Mouse (Mus musculus): ENCODE results near the gene Sh3bgr. TPM values are rescaled to one million over a fixed set of nuclear protein-coding genes. Genes with fewer than 3 reads are reported as not detected.

The Sh3bgr gene
- total RNA-seq, 2 experiments from 2014 or later, result 908 to 1,105 TPM

DNA sequence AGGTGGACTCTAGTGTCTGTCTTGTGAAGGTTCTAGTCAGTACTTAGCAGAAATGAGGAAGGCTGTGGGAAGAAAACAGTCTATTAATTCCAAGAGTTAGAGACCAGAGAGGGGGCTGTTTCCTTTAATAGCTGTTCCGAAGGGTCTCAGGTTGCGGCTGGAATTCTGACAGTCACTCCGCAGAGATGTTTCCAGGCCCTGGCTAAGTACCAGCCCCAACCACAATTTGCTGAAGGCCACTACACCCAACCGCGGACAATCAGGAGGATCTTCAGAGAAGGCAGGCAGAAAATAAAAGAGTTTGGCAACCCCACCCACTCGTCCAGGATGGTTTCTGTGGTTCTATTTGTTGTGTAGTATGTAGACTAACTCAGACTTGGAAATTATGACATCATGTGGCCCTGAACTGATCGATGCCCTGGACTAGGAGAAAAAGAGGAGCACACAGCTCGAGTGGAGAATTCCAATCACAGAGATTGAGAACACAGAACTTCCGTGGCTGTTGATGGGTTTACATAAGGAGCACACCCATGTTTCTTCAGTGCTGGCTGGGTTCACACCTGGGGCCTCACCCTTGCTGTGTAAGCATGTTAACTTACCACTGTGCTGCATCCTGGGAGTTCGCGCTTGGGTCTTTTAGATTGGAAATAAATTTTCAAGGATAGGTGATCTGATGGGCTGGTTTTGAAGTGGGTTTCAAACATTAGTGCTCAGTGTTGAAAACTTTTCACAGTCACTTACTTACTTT lies 1.4 kb downstream of the Sh3bgr start:
- DNase-seq (ENCODE audit: low spot score), result peak; percentile 75

DNA sequence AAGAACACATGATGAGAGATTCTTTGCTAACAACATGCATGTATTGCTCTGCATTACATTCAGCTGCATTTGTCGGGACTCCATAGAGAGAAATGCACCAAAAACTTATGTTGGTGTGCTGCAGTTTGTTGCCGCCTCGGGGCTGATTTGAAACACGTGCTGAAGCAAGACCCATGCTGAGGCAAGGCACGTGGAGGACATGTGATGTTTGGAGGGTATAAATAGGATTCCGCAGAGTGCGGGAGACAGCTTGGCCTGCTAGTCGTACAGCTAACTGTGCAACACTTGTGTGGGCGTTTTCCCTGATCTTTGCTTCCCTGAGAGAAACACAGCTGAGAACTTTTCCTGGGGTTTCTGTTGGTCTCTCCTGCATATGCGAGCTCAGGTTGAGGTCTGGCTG lies 9.5 kb downstream of the Sh3bgr start:
- peak; percentile 59 for DNase-seq (ENCODE audit: low spot score)

DNA sequence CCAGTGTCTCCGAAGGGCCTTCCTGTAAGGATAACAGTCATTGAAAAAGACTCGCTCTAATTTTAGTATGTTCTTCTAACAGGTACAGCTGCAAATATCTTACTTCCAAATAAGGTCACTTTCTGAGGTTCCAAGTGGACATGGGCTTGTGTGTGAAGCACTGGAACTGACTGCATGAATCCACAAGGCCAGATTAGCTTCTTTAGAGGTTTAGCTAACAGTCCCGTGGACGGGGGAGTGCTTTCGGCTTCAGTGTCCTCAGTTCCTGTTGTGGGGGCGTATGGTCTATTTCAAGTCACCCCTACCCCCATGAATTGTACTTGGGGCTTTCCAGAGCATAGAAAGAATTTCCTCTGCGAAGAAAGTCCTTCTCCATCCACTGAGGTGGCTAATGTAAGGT lies 10.6 kb downstream of the Sh3bgr start:
- DNase-seq (ENCODE audit: low spot score), result no peak

DNA sequence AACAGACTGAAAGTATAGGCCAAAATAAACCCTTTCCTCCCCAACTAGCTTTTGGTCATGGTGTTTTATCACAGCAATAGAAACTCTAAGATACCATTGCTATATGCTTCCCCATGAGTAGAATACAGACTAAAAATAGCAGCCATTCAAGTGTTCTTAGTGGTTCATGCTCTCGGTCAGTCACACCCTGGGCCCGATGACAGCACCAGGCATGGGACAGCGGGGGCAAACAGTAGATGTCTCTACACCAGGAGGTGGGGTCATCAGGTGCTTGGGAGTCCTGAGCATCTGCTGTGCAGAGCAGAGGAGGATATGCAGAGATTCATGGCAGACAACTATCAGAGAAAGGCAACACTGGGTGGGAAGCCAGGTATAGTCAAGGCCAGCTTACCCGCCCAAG lies 12.8 kb downstream of the Sh3bgr start:
- DNase-seq (ENCODE audit: low spot score), result no peak

DNA sequence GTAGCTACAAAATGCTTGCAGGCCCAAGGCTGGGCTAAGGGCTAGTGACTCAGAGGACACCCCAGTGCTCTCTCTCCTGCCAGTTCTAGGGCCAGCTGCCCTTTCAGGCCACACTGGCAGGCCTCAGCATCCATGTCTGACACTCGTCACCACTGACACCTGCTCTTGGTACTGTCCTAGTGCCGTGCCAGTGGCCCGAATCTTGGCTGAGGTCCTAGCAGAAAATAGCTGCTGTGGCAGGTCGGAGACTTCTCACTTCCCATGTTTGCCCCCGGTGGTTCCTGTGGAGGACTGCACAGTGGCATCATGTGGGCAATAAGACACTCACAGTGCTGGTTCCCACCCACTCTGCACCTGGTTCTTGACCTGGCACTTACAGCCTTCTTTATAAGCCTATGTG lies 21.2 kb downstream of the Sh3bgr start:
- peak; percentile 91 for DNase-seq (ENCODE audit: low spot score)

DNA sequence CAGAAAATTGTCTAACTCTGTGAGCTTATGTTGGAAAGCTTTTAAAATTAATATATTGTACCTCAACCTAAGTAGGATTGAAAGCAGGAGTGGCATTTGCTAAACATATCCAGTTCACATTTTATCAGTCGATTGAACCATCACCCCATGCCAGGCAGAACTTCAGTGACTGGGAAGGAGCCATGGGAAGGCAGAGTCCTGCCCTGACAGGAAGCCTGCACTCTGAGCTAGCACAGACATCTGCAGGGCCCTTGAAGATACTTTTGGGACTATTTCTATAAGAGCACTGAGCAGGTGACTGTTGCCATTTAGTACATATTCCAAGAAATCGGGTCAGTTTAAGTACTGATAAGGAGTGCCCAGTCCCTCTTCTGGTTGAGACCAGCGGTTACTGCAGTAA lies 21.7 kb downstream of the Sh3bgr start:
- no peak for DNase-seq (ENCODE audit: low spot score)

DNA sequence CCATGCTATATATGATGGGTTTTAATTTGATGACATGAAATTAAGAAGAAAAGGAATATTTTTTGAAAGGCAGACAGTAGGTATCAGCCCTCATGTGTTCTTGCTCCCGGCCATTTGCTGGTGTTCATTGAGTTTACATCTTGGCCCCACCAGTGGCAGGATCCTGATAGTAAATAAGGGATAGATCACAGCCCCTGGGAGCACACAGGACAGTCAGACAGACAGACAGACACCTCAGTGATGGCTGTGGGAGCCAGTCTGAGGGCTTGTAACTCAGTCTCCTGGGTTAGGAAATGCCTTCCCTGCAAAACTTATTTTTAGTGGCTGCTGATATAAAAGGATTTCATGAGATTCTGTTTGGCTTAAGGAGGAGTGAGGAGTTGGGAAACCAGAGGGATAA lies 22.2 kb downstream of the Sh3bgr start:
- no peak for DNase-seq (ENCODE audit: low spot score)

DNA sequence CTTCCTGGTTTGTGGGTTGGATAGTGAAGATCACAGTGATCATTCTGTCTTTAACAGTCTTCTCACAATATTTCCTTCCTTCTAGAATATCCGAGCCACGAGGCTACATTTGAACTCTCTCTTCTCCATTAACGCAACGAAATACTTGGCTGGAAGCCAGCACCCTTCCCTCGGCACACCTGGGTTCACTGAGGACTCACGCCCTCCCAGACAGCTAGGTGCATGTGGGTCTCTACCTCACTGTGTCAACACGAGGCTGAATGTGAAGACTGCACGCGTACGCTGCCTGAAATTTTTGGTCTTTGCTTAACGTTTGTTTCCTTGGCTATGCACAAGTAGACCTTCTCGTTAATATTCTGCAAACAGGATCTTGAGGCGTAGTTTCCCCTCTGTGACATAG lies 28.2 kb downstream of the Sh3bgr start:
- DNase-seq (ENCODE audit: low spot score), result no peak

DNA sequence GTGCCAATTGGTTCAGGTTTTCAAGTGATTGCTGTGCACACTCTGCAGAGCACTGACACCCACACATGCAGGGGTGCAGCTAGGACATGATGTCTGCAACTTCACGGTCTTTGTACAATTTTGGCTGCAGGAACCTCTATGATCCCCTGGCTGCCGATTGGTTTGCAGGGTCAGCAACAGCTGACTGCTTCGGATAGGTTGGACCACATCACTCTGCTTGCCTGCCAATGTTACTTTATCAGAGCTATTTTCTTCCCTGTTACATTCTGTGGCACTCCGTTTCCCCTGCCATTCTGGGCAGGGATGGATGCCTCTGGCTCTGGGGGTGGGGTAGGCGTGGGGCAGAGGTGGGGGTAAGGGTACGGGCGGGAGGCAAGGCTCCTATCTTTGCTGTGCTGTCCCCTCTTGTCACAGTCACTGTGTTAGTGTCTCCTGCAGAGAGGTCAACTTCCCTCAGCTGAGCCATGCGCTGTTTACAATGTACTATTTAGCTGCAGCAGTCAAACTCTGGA lies 28.9 kb downstream of the Sh3bgr start:
- DNase-seq (ENCODE audit: low spot score), result peak; percentile 41

DNA sequence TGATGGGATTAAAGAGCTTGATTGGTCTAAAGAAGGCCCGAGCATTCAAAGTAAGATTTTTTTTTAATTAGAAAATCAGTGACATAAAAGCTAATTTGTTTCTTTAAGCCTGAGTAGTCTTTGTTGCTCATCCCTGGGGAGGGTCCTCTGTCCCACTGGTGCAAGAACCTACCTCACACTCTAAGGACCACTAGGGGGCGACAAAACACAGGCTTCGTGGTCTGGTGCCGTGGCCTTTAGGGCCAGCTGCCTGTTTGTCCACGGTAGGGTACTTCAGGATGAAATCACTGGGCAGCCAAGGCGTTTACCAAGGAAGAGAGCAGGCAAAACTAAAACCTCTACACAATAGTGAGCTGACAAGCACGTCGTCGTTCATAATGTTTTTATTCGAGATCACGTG lies 30.2 kb downstream of the Sh3bgr start:
- peak; percentile 76 for DNase-seq (ENCODE audit: low spot score)

DNA sequence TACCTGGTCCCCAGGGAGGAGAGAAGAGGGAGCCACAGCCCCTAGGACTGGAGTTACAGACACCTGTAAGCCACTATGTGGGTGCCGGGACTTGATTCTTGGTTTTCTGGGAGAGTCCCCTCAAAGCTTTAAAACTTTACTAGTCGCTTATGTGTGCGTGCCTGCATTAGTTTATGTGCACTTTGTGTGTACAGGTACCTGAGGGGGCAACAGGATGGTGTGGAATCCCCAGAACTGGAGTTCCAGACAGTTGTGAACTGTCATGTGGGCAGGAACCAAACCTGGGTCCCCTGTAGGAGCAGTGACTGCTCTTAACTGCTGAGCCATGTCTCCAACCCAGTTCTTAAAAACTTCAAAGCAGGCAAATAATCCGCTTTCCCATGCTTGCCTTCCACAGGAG lies 31.0 kb downstream of the Sh3bgr start:
- DNase-seq (ENCODE audit: low spot score), result no peak

DNA sequence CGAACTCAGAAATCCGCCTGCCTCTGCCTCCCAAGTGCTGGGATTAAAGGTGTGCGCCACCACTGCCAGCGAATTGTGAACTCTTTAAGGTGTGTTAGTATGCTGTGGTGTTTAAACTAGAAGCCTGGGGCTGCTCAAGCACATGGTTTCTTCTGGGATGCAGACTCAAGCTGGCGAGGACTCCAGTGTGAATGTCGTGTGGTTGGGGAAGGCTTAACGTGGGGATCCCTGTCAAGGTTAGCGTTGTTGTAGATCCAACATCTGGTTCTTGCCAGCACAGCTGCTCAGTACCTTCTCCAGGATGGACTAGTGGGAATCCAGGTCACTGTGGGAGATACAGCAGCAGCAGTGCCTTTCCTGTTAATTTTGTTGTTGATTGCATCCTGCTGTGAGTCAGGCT lies 31.7 kb downstream of the Sh3bgr start:
- DNase-seq (ENCODE audit: low spot score), result no peak

DNA sequence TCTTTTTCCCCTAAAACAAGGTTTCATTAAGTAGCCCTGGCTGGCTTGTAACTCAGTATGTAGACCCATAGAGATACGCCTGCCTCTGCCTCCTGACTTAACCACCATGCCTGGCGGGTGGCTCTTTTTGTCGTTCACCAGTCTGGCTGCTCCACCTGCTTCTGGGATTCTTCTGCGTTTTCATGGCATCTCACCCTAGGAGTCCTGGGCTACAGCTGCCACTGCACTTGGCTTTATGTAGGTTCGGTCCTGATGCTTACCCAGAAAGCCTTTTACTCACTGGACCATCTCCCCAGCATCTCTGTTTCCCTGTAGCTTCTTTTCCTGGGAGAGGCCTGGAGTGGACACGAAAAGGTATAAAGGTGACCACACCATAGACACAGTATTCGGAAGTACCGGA lies 33.7 kb downstream of the Sh3bgr start:
- DNase-seq (ENCODE audit: low spot score), result no peak

DNA sequence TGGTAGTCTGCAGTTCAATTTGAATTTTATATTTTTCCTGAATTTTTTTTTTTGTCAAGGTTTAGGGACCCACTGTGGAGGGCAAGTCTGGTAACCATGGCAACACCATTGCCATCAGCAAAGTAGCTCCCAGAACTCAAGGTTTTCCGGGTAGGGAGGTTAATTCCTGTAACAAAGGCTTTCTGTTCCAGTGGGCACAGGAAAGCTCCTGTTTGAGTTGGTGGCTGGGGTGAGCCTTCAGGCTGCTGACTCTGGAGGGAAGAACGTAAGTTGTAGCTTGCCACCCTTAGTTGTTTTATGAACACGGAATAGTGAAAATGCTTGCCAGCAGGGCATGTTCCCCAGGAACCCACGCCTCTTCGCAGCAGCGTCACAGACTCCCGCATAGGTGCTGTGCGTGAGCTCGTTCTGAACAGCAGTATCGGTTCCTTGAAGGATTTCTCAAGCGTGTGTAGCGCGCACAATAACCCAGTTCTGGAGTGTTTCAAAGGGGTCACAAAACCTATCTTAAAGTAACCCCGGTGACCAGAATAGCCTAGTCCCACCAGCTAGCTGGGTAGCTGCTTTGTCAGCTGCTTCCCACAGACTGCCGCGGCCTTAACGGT lies 35.2 kb downstream of the Sh3bgr start, which contains the start of gene B3galt5:
TSS of gene B3galt5 (plus strand) at position 436 of the 605 bp plus-strand sequence.
- DNase-seq (ENCODE audit: low spot score), result no peak

DNA sequence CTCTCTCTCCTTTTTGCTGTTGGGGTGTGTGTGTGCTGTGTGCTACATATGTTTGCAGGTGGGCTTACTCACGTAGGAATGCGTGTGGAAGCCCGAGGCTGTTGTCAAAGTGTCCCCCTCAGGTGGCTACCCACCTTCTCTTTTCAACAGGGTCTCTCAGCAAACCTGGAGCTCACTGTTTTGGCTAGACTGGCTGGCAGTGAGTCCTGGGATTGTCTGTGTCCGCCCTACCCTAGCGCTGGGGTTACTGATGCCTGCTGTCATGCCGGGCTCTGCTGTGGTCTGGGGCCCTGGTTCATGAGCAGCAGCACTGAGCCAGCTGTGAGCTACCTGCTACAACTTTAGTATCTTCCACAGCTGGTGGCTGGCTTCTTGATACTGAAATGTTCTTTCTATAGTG lies 44.2 kb downstream of the Sh3bgr start:
- no peak for DNase-seq (ENCODE audit: low spot score)

DNA sequence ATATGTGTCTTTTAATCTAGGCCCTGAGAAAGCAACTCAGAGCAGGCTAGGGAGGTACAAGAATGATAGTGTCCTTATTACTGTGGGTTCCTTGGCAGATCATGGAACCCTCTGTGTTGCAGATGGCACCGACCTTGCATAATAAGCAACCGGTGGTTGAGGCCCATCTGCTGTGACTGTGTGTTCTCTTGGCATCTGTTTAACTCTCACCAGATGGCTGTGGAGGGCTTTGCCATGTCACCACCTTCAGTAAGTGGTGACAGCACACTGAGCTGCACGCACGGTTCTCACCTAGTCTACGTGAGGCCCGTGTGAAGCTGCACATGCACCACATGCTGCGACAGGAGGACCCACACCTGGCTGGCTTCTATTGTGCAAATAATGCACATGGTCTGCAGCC lies 49.4 kb downstream of the Sh3bgr start:
- no peak for DNase-seq (ENCODE audit: low spot score)

DNA sequence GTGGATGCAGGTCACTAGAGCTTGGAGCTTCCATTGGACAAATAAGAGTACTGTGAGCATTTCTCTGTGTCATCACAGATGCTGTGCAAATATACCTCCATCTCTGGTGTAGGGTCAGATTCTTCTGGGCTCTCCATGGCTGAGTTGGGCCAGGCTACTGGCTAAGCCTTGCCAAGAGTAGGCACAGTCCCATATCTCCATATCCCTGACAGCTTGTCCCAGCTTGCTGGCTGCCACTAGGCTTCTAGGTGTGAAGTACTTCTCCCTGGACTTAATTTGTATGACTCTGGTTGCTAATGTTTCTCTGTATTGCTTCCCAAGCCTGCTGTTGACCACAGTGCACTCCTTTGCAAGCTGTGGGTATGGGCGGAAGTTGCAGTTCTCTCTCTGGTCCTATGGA lies 51.9 kb downstream of the Sh3bgr start:
- no peak for DNase-seq (ENCODE audit: low spot score)

DNA sequence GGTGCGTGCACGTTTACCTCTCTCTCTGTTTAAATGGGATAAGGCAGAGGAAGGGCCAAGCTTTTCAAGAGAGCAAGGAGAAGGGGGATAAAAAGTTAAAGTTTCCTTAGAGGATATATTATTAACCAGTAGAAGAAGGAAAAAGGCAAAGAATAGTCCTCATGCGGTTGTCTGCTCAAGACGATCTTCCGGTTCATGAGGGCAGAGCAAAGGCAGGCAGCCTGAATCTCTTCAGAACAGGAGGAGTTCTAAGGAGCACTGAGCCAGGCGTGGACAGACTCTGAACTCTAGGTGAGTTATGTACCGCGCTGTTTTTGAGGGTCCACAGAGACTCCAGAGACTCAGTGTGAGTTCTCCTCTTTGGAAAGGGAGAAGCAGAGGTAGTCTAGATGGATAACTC lies 58.2 kb downstream of the Sh3bgr start:
- no peak for DNase-seq (ENCODE audit: low spot score)

DNA sequence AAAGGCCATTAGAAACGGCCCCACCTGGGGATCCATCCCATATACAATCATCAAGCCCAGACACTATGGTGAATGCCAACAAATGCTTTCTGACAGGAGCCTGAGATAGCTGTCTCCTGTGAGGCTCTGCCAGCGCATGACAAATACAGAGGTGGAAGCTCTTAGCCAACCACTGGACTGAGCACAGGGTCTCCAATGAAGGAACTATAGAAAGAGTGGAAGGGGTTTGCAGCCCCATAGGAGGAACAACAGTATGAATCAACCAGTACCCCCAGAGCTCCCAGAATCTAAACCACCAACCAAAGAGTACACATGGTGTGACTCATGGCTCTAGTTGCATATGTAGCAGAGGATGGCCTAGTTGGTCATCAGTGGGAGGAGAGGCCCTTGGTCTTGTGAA lies 71.5 kb downstream of the Sh3bgr start:
- no peak for DNase-seq (ENCODE audit: low spot score)

DNA sequence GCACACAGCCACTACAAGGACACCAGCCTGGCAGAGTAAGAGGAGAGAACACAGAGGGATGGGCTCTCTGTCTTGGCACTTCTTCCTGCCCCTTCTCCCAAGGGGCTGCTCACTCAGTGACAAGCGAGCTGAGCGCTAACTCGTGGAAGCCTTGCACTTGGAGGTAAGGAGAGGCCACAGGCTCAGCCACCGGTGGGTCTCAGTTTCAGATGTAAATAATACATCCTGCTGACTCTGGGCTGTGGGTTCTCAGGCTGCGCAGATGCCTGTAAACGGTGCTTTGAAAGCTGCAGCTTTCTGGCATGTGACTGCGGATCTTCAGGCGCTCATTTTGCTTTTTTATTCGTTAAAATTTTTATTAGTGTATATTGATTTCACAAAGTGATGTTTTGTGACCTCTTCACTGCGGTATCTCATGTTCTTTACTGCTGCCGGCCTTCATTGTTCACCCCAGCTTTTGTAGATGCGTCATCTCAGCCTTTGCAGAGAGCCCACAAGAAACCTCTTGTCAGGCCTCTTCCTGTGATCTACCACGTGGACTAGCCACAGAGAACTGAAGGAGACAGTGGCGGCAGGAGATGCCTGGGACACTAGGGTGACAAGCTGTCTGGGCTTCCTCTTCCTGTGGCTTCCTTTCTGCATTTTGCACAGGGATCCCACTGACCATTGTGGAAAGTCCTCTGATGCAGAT lies 72.8 kb downstream of the Sh3bgr start:
- no peak for DNase-seq (ENCODE audit: low spot score)

DNA sequence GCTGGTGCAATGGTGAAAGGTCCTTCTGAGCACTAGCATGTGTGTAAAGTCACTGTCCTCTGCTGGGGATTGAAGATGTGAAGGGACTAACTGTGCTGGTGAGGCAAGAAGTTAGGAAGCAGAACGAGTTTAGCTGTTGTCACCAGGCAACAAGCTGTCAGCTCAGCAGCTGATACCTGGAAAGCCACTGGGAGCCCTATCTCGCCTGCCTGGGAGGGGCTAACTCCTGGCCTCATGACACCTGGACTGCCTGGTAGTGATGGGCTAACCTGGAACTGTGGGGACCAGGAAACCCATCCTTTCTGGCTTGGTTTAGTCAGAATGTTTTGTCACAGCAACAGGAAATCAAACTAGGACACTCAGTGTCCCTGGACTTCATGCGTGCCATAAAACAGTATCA lies 76.3 kb downstream of the Sh3bgr start:
- DNase-seq (ENCODE audit: low spot score), result no peak

Measured in gastrocnemius, adult 18-20 months (tissue).